Mouse (Mus musculus) liver, embryonic 14.5 days (tissue): Measurements from ENCODE around the gene Angptl4.

Experiments used
- CTCF ChIP-seq: IDR thresholded peaks from 2 replicates; pipeline ENCODE4 v1.5.1; 2016; ENCODE audit warnings: antibody characterized with exemption, low read depth, control low read depth
- EP300 ChIP-seq: IDR thresholded peaks from 2 replicates; pipeline ENCODE4 v1.6.1; 2016; ENCODE audit warnings: antibody characterized with exemption, low read depth

- TF ChIP-seq CTCF, result no peak
- TF ChIP-seq EP300, result no peak
These were observed 7.0 kb downstream of the Angptl4 start for GRCm38 (mm10) chr17:33774573-33775155.
